Mouse (Mus musculus): ENCODE results near the gene Nup37.

Gene Nup37
- long read RNA-seq, experiment 1, partial matches to known transcripts = 1 of 2 reads
- long read RNA-seq, experiment 1, other reads (novel, unspliced or antisense) = 0 of 2 reads
- long read RNA-seq, experiment 2, partial matches to known transcripts = 1 of 8 reads
- long read RNA-seq, experiment 2, other reads (novel, unspliced or antisense) = 1 of 8 reads

DNA sequence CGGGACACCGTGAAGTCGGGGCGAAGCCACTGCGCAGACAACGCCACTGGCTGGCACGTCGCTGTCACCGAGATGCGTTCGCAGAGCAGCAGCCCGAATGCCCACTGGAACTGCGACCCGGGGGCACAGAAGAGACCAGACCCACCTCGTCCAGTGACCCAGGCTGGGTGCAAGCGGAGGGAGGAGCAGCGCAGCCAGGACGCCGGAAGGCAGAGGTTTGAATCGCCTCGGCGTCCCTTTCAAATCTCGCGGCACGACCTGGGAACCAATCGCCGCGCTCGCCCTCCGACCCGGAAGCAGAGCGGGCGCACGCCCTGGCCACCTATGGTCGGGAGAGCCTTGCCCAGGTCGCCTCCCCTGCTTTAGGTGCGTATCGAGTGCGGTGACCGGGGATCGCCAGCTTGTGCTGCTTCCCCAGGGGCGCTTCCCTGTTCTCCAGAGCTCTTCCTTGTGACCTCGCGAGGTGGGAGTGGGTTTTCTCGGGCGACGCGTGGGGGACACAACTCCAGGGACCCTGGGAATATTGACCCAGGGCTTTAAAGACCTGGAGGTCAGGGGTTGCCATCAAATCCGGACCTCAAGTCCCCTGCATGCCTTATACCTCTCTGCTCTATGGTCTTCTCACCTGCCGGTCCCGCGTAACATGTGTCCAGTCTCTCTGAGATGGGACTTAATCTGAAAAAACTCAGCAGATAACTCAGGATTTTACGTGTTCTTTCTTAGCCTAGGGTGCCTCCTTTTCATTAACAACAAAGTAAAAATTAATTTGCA is at the start of gene Nup37, which contains the start of gene Parpbp:
Nup37 (plus strand) TSS at position 286 of the 771 bp plus-strand sequence.
Parpbp (minus strand) TSS at position 235 of the 771 bp plus-strand sequence.
- intact Hi-C loops (cut with DNase I) = no loop called here

DNA sequence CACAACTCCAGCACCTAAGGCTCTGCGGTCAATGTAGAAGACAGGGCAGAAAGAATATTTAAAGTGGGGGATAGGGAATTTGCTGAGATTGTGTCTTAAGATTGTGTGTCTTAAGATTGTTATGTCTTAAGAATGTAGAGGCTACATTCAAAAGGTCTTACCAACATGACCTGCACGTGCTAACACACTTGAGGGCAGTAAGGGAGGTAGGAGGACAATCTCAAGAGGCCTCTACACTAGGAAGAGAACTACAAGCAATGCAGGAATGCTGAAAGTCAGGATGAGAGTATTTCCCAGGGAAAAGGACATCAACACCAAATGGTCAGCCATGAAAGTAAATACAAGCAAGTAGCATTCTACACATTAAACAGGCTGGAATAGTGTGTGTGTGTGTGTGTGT is 40.6 kb upstream of the Nup37 start:
- intact Hi-C loops (cut with DNase I) = no loop called here

GRCm38 (mm10) chr10:88113290-88113689 is 33.5 kb upstream of the Nup37 start:
- intact Hi-C loops (cut with DNase I) = loop anchor here (10.0 kb wide), 1 partner anchor 258 kb away; the partner anchor contains the start of gene Igf1

DNA sequence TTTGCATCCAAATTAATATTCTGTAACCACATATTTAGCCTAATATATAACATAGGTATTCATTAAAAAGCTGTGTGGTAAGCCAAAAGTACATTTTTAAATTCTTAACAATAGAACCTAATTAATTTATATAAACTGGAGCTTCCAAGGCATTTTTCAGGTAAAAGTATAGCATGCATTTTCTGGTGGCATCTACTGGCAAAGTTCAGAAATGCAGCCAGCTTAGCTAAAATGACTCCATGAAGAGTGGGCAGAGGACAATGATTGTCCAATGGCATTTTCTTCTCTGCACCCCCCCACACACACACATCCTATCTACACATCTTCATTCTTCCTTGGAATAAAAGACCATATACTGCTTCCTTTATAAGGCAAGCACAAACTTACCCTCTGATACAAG is 27.1 kb upstream of the Nup37 start:
- intact Hi-C loops (cut with DNase I) = loop anchor here (10.0 kb wide), 1 partner anchor 265 kb away; the partner anchor contains the start of gene Igf1

GRCm38 (mm10) chr10:88135630-88136029 is 11.2 kb upstream of the Nup37 start:
- intact Hi-C loops (cut with DNase I) = no loop called here

DNA sequence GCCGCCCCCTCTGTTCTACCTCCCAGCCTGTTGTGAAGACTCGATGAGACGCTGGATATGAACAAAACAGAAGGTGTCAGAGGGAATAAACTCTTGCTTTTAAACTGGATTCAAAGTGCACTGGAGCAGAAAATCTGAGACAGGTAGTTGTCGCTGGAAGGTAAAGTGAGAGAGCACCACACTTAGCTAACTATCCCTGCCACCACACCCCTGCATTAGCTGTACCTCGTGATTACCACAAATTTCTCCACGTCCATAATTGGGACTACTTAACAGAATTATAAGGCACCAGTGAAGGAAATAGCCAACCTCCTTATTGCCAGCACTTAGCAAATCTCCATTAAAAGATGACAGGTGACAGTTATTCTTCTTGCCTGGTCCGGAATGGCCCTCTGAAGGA is 605 bp upstream of the Nup37 start:
- intact Hi-C loops (cut with DNase I) = no loop called here

DNA sequence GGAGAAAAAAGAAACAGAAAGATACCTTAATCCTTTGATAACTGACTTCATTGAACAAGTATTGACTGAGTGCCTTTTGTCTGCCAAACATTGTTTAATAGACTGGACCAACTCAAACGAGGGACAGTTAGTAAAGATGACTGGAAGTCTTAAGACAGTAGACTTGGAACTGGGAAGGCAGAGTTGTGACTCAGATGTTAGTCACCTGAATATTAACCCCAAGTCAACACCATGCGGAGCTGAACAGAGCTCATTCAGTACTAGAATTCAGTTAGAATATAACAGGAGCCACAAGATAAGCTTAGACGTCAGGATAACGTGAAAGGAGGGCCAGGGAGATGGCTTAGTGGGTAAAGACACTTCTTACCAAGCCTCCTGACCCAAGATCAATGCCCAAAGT is 3.6 kb downstream of the Nup37 start:
- intact Hi-C loops (cut with DNase I) = no loop called here

- intact Hi-C loops (cut with DNase I) = no loop called here
These were observed 4.9 kb downstream of the Nup37 start for GRCm38 (mm10) chr10:88151658-88152057.

DNA sequence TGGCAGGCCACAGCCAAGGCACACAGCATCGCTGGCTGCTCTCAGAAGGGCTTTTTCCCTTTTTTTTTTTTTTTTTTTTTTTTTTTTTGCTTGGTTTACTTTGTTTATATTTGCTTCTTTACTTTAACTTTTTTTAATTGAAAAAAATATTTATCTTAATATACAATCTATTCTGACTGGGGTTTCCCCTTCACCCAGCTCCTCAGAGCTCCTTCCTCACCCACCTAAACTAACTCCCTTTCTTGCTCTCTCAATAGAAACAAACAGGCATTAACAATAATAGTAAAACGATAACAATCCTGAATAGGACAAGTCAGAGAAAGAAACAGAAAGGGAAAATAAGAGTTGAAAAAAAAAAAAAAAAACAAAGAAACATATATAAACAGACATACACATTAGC is 15.3 kb downstream of the Nup37 start:
- intact Hi-C loops (cut with DNase I) = no loop called here

GRCm38 (mm10) chr10:88162676-88163075 is 15.9 kb downstream of the Nup37 start:
- intact Hi-C loops (cut with DNase I) = no loop called here

GRCm38 (mm10) chr10:88166158-88166557 is 19.4 kb downstream of the Nup37 start:
- intact Hi-C loops (cut with DNase I) = no loop called here

DNA sequence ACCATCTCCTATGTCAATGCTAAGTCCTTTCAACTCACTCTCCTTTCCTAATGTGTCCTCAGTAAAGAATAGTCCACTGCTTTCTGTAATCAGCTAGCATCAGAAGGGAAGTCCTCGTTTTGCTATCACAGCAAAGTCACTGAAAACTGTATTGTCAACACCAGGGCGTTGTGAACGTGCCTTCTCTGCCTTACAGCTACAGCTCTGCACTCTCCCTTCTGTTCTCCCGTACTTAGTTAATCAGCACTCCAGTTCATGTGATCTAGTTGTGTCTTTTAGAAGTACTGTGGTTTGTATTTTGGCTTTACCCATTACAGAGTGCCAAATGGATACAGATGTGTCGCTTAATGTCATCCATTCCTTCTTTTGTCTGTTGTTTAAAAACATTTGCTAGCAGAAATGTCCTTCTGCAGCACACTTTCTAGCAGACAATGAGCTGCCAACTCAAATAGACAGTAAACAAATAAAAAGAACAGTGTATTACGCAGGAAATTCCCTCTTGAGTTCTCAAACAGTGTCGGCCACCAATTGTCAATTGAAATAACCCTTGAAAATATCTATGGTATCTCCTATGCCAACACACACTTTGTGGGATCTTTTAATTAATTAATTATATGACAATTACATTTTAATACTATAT is 20.8 kb downstream of the Nup37 start:
- intact Hi-C loops (cut with DNase I) = no loop called here

GRCm38 (mm10) chr10:88200541-88200940 is 53.7 kb downstream of the Nup37 start:
- intact Hi-C loops (cut with DNase I) = no loop called here

DNA sequence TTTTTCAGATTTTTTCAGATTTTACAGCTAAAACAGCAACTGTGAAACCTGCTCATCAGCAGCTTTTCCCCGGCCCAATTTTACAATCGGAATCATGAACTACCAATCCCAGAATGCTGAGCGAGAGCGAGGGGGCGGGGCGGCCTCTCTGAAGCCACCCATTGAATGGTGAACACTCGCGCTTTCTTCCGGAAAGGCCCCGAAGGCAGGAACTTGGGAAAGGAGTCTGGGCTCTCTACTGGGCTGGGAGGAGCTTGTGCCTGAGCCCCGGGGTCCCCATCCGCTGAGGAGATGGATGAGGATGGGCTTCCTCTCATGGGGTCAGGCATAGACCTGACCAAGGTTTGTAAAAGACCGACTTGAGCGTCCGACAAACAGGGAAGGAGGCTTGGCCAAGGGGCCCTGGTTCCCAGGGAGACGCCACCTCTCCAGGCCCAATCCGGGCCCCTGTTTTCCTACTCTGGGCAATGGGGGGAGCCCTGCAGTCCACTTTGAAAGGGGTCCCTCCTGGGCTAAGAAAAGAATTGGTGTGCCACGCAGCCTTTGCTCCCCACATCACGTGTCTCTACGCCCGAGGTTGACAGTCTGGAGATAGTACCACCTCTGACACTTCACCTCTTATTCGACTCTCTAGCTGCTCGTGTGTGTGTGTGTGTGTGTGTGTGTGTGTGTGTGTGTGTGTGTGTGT is 54.3 kb downstream of the Nup37 start, which contains the start of gene Washc3:
Washc3 (plus strand) TSS at position 143 of the 688 bp plus-strand sequence.
- intact Hi-C loops (cut with DNase I) = no loop called here

GRCm38 (mm10) chr10:88201650-88202049 is 54.9 kb downstream of the Nup37 start:
- intact Hi-C loops (cut with DNase I) = no loop called here

- intact Hi-C loops (cut with DNase I) = no loop called here
These were observed 55.8 kb downstream of the Nup37 start for GRCm38 (mm10) chr10:88202581-88202980.

GRCm38 (mm10) chr10:88203236-88203635 is 56.4 kb downstream of the Nup37 start:
- intact Hi-C loops (cut with DNase I) = no loop called here

DNA sequence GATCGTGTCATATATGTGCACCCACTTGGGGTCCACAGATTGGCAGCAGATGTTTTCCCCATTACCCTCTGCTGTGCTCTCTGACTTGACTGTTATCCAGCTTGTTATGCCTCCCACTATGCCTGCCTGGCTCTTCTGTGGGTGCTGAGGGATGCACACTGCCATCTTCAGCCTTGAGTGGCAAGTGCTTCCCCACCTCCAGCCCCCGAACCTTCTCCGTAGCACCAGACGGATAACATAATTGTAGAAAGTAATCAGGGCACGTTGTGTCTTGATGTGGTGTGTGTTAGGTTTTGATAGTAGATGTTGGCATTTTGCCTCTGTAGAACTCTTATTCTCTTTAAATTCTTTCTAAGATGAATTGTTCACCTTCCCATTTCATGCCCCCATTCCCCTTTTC is 65.9 kb downstream of the Nup37 start:
- intact Hi-C loops (cut with DNase I) = no loop called here

DNA sequence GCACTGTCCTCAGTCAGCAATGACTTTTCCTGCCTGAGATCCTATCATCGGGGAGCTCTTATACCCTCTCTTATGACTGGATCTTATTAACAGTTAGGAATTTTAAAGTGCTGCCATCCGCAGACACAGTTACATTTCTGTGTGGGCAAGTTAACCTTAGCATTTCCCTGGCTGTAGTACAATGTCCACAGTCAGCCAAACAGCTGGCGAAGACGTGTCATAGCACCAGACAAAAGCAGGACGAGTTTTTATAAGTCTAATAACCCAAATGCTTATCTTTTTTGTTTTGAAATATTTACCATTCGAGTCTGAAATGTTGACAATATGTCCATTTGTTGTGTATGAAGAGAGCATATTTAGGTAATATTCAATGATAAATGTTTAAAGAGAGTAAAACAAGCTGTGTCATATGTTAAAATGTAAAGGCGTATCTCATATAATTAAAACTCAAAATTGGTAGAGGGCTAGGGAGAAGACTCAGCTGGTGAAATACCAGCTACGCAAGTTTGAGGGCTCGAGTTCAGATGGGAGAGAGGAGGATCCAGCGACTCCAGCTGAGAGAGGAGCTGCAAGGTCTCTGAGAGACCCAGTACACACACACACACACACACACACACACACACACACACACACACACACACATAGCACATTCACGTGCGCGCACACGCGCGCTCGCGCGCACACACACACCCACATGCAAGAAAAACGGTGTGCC is 68.2 kb downstream of the Nup37 start:
- intact Hi-C loops (cut with DNase I) = no loop called here

- intact Hi-C loops (cut with DNase I) = no loop called here
These were observed 71.4 kb downstream of the Nup37 start for GRCm38 (mm10) chr10:88218161-88218560.

DNA sequence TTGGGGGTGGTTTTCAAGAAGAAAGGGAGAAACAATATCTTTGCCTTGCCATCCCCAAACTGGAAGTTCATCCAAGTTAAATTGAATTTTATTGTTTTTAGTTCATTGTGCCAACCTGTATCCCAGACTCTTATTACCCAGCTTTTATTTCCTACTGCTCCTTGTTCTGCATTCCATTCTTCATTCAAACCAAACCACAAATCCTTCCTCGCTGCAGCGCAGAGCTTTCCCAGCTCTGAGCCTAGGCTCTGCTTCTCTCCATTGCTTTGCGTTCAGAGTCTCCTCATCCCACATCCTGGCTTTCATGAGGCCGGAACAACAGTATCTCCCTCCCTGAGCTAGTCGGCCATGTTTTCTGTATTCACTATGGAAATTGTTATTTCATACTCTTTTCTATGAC is 74.9 kb downstream of the Nup37 start:
- intact Hi-C loops (cut with DNase I) = no loop called here
